Mouse (Mus musculus) heart, postnatal 4 days (tissue): ENCODE measurements at regions not wholly inside any gene's neighbourhood (a gene's known extent, or its start where the extent isn't known, plus 50 kb on each side); places are given as distances from the start of the nearest gene placed in this dataset.

ENCODE experiments used
- DNase-seq: peaks from one replicate; pipeline ENCODE4 v3.0.0; 2021

DNA sequence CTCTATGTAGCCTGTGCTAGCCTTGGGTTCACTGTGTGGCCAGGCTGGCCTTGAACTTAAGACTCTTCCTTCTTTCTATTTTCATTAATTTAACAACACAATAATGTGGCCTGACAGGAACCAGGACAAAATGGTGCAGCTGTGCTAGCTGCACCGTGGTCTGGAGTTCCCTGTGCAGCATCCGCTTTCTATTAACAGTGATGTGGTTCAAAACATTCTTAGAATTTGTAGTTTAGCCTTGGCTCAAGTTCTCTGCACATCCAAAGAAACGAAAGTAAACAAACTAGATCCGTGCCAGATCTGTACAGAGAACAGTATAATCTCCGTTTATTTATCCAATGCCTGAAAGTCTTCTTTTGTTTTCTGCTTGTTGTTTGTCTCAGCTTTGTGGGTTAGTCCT is 88.5 kb downstream of the Irx1 start:
- no peak for DNase-seq

DNA sequence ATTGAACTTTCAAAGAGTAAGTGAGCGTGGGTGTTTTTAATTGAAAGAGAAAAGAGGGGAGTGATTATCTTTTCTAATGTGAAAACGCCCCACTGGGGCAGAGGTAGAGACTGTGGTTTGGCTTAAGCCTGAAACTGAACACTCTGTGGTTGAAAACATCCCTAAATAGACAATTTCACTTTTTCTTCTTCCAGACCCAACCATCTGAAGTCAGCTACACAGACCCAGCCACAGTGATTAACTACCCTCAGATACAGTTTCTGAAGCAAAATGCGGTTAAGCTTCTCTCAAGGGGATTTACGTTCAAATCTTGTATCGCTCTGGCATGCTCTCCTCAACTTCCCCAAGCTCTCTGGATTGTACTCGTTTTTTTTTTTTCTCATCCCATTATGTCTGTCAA is 94.8 kb downstream of the Irx1 start:
- no peak for DNase-seq

DNA sequence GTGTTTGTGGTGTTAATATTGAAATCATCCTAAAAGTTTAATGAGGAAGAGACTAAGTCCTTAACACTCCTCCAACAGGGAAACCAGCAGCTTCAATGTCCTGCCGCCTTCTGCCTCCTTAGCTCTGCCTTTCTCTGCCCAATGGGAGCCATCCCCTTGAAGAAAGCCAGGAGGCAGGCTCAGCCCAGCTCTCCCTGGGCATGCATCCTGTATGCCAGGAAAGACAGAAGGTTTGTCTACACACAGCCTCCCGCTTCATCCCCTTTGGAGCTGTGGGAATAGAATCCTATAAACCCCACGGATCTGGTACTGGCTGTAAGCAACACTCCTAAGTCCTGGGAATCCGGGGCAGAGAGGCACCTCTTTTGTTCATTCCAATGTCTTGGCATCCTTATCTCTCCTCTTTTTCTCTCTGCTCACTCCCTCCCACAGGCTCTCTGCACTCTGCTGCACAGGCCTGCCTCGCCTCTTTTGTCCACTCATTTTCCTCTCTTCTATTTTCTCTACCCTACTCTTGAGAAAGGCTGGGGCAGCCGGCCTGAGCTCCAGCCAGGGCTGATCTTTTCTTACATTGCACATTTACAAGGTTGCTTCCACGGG is 110.0 kb downstream of the Irx1 start:
- no peak for DNase-seq

DNA sequence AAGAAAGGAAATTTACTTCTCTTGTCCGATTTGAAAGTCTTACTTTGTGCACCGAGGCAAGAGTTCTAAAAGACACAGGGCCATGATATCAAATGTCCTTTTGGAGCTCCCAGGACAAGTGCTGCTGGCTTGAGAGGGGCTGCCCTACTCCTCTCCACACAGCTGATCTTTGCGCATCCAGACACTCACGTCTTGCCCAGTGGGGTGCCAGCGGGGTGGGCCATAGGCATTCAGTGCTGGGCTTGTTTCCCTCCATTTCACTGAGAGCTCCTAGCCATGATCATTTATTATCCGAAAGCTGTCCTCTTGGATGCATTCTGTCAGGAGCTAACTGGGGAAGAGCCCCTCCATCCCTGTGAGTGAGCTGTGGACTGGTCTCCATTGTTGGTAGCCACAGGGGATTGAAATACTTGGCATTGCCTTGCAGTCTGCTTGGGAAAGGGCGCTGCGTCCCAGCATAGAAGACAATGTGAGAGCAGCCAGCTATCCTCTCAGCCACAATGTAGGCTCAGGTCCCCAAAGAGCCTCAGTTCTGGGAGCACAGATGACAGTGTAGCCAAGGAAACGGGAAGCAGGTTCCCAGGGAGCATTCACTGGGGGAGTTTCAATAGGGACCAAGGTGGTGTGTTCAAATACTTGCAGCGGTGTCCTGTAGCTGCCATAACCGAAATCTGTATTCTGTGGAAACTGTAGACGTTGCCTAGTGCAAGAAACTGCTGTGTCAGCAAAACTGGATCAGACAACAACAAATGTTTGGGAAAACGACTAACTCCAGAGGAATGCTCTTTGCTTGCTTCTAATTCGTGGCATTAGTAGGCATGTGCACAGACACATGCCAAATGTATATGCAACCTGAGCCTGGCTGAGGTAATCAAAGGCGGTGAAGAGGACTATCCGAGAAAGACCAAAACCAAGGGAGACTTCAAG is 159.2 kb downstream of the Irx1 start:
- no peak for DNase-seq

DNA sequence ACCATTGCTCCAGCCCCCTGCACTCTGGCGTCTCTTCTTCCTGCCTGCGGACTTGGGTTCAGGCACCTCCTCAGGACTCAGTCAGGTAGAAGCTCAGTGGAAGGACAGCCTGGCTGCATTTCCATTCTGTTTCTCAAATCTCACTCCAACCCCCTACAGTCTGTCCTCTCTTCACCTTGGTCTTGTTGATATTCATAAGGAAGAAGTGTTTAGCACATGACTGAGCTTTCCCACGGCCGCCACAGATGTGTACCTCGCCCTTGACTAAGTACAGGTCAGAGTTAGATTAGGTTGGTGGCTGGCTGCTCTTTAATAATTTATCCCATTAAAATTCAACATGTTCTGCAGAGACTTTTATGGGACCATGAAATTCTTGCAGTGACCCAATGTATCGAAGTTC is 165.2 kb downstream of the Irx1 start:
- no peak for DNase-seq

DNA sequence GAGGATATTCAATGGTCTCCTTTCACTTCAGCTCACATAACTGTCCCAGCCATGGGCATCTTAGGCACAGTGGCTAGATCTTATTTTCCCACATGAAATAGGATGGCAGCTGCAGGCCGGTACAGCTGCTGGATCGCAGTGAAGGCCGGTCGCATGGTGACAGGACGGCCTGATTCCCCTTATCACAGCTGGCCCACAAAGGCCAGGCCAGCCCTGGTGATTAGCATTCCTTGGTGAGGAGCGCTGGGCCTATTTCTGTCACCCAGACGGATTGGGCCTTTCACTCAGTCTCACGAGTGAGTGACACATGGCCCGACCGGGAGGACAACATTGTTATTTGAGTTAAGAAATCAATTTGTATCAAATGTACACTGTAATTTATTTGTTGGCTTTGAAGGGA is 178.8 kb downstream of the Irx1 start:
- peak; percentile 60 for DNase-seq

DNA sequence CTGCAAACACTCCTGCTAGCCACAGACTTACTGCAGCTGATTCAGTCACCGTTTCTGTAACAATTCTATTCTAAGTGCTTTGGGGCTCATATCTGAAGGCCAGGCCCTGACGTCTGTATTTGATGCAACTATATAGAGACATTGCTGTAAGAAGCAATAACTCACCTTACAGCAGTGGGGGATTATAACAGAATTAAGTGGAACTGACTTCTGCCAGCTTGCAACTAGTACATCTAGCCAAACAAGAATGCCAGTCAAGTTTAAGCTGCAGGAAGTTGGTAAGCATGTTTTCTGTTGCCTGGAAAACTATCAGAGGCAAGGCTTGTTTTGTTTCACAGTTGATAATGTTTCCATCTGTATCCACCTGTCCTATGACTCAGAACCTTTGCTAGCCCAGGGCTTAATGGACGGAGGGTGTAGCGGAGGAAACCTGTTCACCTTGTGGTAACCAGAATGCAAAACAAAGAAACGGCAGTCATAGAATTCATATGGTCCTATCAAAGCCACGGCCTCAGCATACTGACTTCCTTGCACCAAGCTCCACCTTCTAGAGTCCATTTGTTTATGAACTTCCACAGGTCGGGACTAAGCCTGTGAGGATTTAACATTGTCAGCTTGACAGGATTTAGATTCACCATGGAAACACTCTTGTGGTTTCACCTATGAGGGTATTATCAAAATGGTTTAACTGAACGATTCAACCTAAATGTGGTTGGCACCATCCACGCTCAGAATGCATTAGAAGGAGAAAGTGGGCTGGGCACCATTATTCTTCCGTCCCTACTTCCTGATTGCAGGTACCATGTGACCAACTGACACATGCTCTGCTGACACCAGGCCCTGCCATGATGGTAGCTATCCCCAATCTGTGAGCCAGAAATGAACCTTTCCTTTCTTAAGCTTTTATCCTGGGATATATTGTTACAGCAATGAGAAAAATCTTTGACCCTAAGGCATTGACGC is 216.2 kb downstream of the Irx1 start:
- no peak for DNase-seq

DNA sequence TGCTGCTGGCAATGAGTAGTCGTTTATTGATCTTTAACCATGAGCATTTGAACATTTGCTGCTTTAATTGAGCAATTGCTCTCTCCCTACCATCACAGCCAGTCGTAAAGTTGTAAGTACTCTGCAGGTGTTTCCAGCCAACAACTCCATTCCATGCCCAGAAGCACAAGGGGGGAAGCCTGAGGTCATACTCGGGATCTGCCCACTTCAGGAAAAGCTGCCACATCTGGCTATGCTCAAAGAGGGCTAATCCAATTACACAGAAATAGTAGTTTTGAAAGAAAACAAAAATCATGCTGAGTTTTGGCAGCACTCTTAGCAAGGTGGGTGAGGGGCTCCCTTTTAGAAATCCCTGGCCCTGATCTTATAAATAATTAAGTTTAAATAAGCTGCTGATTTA is 217.0 kb downstream of the Irx1 start:
- no peak for DNase-seq

DNA sequence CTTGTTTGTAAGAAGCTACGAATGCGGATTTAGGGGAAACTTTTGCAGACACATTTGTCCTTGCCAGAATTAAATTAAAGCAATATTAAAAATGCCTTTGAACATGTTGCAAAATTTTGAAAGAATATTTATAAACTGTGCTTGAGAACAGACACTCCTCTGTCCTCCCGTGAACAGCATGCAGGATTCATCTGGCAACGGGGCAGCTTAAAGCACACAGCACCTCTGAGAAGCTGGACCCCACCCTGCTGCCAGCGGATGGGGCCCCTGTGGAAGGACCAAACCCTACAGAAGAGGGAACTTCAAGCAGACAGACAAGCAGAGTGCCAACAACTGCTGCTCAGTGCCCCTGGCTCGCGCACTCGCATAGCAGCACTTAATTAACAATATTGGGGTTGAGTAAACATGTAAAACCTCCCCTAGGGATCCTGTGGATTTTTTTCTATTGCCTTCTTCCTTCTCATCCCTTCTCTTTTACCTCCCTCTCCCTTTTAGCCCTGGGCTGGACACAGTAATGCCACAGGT is 226.6 kb downstream of the Irx1 start:
- no peak for DNase-seq

DNA sequence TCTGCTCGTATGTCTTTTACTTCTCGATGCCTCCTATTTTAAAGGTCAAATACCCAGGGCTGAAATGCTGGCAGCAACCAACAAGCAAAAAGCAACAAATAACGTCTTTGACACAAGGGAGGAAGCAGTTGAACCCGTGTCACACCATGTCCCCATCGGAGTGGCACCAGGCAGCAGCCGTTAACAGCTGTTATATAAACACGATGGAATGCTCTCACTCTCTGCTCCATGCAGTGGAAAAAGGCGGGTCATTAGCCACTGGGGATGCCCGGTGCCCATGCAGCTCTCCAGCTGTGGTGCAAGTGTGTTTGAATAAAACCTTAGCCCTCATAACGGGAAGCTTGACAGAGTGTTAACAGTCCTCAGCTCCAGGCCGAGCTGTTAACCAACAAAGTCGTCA is 229.3 kb downstream of the Irx1 start:
- DNase-seq = no peak

DNA sequence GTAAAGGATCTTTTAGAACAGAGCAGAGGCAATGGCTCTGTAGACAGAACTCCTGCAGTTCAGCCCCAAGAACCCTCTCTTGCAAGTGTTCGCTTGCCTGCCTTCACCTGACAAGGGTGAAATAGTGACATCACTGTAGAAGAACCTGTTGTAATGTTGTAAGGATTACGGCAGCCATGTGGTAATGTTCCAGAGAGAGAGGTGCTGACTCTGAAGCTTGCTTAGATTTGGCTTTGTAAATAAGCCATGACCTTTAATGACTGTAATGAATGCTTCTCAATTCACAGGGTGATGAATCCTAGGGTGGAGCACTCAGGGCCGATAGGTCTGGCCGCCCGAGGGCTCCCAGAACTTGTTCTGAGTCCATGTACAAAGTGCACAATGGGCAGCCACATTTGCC is 230.2 kb downstream of the Irx1 start:
- DNase-seq = no peak

DNA sequence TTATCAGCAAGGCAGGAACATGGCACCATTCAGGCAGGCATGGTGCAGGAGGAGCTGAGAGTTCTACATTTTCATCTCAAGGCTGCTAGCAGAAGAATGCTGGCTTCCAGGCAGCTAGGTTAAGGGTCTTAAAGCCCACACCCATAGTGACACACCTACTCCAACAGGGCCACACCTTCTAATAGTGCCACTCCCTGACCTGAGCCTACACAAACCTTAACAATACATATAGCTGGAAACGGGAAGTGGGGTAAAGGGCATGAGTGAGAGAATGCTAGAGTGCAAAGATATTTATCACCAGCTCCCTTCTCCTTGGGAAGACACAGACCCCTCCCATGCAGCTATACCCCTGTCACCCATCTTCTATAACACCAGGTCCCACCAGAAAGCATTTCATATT is 230.6 kb downstream of the Irx1 start:
- DNase-seq = no peak

DNA sequence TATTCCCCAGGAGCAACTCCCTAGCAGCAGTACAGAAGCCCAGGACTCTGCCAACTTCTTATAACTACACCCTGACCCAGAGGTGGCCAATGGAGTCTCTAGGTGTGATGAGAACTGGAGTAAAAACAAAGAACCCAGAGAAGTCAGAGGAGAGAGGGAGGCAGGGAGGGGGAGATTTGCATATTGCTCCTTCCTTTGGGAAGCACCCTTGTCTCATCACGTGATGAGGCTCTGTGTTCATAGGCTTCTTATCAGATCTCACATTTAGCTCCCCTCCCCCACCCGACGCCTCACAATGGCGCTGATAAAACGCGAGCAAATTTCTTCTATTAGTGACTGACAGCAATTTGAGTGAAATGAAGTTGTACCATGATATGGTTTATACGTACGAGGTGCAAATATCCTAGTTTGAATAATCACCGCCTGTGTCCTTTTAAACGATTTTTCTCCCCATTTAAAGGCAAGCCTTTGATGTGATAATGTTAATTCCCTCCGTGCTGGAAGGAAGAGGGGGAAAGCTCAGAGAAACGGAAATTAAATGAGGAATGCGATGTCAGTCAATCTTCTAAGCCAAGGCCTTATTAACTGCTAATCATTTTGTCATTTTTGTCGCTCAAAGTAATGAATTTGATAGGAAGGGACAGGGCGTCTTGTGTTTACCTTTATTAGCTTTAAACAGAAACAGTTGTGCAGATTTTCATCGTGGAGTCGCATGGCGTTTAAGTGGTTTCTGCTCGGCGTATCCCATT is 273.3 kb downstream of the Irx1 start:
- DNase-seq = no peak

DNA sequence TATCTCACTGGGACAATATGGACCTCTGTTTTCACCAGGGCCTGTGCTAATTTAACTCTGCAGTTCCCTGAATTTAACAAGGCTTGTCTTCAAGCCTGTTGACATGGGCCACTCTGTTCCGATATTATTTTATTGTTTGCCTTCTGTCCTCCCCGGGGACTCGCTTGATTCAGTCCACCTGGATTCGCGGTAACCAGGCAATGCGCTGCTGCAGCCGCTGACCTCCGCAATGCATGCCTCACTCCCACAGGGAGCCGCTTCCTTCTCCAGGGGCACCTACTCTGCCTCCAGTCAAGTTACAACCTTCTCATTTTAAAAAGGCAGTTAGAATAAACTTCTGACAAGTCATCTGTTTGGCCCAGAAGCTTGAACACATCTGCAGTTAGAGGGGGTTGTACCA is 274.3 kb downstream of the Irx1 start:
- DNase-seq = no peak

DNA sequence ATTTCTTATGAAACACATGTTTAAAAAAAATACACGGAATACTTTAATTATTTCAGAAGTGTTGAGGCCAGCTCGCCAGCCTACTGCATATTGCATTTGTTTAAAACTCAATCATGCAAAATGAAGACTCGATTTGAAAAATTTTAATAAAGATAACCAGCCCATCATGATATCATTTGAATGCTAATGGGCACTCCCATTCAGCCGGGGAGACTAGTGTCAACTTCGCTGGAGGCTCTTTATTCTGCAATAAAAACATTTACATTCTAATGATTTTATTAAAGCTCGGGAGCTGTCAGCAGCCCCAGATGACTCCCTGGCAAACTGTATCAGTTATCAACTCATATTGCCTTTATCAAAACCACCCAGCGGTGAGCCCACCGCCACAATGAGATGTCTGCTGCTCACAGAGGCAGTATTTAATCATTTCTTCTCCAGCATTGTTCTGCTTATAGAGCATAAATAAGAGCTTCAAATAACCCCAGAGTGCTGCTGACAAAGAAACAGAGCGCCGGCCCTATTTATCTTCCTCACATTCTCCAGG is 287.4 kb downstream of the Irx1 start:
- DNase-seq = no peak

DNA sequence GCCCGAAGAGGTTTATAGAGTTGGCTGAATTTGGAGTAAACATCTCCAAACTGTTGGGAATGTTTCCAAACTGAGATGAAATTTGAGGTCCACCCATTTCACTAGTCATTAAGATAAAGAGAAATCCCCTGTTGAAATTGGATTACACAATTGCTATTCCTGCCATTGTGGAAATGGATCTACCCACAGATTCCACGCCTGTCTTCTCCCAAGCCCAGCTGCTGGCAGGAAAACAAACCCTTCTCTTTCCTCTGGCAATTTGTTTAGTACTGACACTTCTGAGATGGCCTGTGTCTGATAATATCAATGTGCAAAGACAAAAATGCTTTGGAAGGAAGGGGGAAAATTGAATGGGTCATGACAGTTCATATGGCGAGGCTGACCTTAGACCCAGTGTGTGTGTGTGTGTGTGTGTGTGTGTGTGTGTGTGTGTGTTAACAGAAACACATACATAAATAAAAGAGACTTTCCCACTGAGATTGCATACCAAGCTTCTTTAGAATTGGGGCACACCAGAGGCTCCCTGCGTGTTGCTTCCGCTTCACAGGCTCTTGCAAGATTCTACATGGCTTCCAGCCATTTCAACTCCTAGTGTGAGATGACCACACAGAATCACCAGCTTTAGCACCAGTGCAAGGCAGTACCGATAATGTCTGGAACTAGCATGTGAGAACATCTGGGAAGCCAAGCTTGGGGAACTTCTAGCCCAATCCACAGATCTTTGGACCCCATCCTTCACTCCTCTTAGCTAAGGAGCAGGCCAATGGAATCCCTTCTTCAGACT is 293.4 kb downstream of the Irx1 start:
- no peak for DNase-seq

DNA sequence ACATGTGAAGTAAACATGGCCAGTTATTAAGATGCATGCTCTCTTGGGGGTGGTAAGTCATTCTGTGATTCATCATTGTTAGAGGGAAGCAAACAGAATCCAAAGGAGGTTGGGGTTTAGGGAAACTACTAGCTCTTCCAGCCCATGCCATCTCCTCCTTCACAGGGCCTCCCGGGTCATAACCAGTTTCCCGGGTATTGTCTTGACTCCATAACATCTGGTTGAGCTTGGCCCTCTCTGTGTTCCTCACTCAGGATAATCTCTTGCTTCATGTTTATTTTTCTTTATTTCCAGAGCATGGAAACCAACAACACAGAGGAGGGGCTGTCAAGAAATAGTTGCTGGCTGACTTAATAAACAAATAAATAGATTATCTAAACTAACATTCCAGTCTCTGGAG is 295.3 kb downstream of the Irx1 start:
- DNase-seq = no peak

DNA sequence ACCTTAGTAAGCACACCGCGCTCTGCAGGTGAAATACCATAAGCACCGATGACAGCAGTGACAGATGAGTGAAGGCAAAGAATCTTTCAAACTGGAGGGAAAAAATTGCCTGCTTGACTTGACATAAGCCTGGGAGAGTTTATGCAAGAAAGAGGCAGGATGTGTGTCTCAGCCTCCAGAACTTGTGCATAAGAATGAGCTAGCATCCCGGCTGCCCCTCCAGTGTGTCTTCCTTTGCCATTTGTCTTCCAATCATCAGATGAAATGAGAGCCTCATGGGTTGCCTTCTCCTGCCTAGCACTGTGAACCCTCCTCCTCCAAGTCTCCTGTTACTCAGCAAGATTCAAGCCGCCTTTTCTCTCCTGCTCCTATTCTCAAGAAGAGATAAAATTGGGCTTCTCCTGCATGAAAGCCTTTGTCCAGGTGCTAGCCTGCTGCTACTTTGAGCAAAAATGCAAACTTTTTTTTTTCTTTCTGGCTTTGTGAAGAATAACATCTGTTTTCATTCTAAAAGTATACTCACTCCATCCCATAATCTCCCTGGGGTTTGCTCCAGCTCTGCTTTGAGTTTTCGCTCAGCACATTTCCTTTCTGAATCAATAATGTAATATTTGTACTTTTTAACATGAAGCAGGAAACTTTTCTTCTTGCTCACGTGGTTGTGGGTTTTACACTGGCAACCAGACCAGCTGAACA is 298.2 kb downstream of the Irx1 start:
- no peak for DNase-seq

DNA sequence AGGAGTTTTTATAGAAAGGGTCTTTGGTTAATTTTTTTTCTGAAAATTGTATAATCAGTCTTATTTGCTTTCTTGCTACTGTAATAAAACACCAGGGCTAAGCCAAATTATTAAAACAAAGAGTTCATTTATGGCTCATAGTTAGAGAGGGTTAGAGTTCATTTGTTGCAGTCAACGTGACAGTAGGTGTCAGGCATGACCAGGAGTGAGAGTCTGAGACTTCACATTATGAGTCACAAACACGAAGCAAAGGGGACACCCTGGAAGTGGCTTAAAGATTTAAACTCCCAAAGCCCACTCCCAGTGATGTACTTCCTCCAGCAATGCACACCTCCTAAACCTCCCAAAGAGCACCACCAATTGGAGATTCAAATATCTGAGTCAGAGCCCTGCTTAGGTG is 305.6 kb downstream of the Irx1 start:
- DNase-seq = no peak

DNA sequence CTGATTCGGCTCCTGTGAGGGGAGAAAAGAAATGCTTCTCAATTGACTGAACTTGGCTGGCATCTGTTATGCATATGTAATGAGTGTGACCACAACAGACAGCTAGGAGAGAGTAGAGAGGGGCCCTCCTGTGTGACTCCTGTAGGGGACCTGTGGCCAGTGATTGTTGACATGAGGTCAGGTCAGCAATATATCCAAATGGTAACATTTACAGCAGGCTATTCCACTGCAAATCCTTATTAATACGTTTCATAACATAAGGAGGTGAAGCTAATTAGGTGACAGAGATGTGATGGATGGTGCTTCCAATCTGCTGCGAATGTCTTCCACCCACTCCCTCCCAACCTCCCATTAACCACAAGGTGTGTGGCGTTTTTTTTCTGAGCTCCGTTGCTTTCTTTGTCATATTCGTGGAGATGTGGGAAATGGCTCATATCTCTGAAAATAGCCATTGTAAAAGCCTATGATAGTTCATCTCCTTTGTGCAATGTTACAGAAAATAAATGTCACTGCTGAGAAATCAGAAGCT is 309.5 kb downstream of the Irx1 start:
- no peak for DNase-seq
